Mouse (Mus musculus) hindlimb bud, embryonic 11.5 days (tissue): ENCODE measurements at regions not wholly inside any gene's neighbourhood (a gene's known extent, or its start where the extent isn't known, plus 50 kb on each side); places are given as distances from the start of the nearest gene placed in this dataset.

Source experiments
- DNase-seq: peaks from one replicate; pipeline ENCODE4 v3.0.0-alpha.2; 2012; ENCODE audit warnings: low read depth, low spot score; ENCODE audit errors: extremely low spot score

- peak; percentile 58 for DNase-seq
Measured at GRCm38 (mm10) chr13:44026321-44027255, 242.0 kb downstream of the Cd83 start.

- no peak for DNase-seq
Measured at GRCm38 (mm10) chr13:44028081-44028480, 243.5 kb downstream of the Cd83 start.

DNA sequence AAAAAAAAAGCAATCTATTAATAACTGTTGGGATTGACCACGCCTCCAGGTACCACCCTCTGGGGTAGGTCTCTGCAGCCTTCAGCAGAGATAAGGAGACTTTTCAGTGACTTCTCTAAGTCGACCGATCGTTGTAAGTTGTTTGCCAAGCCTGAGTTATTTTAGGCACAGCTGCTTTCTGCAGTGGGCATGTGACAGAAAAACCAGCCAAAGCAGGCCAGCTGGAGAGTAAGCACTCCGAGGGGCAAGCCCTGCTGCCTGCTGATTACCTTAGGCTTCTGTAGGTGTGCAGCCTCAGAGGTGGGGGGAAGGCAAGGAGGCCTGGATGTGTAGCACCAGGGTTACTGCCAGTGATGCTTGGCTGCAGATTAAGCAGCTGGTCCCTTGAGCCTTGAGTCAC is 246.0 kb downstream of the Cd83 start:
- DNase-seq, result no peak

DNA sequence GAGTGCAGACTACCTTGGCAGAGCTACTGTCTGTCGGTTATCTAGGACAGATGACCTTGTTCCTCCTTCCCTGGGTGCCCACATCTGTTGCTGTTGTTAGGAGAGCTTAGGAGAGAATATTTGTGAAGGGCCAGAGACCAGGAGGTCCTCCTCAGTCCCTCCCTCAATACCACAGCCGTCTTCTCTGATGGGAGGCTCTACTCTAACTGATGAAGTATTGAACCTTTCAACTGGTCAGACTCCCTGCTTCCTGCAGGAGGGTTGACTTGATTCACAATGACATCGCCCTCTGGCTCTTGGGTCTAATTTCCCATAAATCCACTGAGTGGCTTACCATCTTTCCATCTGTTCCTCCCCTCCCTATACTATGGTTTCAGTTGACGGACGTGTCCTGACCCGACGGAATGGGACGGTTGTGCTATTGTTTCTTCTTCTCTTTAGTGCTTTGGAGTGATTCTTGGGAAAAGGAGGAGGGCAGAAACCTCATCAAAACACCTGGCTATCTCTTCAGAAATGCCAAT is 253.3 kb downstream of the Cd83 start:
- no peak for DNase-seq

GRCm38 (mm10) chr13:44038322-44038721 is 253.7 kb downstream of the Cd83 start:
- no peak for DNase-seq

- no peak for DNase-seq
Measured at GRCm38 (mm10) chr13:44040640-44041039, 256.1 kb downstream of the Cd83 start.

DNA sequence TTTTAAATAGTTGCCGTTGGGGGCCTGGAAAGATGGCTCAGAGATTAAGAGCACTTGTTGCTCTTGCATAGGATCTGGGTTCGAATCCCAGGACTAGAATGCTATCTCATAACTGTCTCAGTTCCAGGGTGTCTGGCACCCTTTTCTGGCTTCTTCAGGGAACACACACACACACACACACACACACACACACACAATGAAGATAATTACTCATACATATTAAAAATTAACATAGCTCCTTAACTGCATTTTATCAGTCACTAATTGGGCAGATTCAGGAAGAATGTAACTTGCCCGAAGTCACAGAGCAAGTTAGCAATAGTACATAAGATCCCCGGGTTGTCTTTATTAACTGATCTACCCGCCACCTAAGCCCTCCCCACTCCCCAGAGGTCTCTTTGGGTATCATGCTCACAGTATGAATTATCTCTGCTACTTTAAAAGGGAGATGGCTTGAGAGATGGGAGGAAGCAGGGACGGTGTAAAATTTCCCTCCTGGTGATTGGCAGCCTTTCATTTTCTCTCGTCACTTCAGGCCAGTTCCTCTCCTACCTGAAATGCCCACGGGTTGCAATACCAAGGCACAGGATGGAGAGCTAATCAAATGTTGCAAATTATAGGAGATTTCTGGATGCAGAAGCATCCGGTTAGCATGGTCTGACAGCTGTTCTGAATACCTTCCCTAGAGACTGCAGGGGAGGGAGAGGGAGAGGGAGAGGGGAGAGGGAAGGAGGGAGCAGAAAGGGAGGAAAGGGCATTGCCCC is 258.3 kb downstream of the Cd83 start:
- no peak for DNase-seq

DNA sequence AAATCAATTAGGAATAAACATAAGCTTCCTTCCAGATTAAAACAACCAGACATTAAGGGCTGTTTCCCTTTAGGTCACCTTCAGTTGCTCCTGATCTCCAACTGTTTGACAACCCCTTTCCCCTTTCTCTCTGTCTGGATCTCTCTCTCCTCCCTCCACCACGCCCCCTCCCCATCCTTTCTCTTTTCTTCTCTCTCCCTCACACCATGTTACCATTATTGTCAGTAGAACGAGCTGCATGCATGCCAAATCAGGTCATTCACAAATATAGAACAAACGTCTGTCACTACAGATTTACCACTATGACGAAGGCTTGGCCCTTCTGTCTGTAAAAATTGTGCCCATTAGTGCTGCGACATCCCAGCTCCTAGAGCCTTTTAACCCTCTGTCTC is 258.9 kb downstream of the Cd83 start:
- DNase-seq, result no peak

- DNase-seq, result no peak
Measured at GRCm38 (mm10) chr13:44044546-44045216, 260.1 kb downstream of the Cd83 start.

GRCm38 (mm10) chr13:44046436-44046835 is 261.9 kb downstream of the Cd83 start:
- no peak for DNase-seq

DNA sequence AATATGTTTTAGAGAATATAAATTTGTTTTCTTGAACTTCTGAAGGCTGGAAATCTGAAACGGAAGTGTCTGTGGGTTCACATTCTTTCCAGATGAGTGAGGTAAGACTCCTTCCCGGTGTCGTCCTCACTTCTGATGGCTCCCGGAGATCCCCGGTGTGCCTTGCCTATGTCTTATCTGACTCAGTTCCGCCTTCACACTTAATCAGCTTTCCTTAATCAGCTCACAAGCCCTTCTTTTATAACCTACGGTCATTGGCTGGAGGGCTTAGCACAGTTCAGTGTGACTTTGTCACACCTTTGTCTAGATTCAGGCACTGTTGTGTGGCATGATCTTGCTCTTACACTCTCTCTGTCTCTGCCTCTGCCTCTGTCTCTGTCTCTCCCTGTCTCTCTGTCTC is 269.6 kb downstream of the Cd83 start:
- DNase-seq, result no peak

DNA sequence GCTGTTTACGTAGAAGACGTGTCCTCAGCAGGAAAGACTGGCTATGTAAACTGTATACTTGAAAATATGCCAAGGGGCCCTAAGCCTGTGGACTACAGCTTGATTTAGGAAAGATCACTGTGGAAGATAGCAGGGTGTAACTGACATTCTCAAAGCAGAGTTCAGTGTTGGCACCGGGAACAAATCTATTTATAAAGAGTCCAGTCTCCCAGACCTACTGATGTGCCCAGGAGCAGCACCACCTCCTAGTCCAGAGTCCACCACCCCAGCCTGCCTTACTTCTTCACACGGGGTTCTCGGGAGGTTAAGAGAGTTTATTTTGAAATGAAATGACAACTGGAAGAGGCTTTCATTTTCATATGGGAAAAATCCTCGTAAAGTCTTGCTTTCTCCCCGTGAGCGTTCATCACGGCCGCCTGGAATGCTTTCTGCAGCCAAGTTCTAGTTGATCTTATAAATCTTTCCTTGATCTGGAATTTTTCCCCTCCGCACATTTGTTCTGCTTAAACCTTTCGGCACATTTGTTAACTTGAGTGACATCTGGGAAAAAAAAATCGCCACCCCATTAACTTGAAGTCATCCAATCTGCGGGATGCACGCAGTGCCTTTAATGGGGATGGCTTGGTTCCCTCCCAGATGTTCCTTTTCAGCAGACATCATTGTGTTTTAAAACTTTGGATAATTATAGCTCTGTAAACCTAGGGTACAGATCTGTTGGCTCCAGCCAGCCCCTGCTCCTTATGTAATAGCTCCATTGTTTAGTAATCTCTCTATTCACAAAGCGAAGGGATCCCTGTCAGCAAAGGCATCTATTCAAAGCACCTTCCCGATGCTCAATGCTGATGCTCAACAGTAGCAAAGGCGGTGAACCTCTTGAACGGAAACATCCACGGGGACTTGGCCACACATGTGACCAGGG is 271.3 kb downstream of the Cd83 start:
- DNase-seq, result no peak

GRCm38 (mm10) chr13:44056716-44057115 is 272.1 kb downstream of the Cd83 start:
- DNase-seq, result no peak

DNA sequence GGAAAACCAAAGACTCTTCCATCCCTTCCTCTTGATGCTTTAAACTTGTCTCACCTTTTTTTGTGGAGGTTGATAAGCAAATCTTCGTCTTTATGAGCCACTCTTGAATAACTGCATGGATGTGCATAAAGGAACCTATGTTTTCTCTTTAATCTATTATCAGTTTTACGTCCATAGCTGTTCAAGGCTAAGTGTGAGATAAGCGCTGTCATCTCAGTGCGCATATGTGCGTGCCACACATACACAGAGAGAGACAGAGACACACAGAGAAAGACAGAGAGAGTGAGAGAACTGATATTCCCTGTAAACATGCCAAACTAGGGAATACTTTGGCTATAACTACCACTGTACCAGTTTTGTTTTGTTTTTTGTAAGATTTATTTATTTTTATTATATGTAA is 273.0 kb downstream of the Cd83 start:
- DNase-seq, result no peak

- DNase-seq, result no peak
Measured at GRCm38 (mm10) chr13:44058277-44058676, 273.7 kb downstream of the Cd83 start.

GRCm38 (mm10) chr13:44059436-44059835 is 274.9 kb downstream of the Cd83 start:
- DNase-seq, result no peak

GRCm38 (mm10) chr13:44061286-44061685 is 276.7 kb downstream of the Cd83 start:
- no peak for DNase-seq

DNA sequence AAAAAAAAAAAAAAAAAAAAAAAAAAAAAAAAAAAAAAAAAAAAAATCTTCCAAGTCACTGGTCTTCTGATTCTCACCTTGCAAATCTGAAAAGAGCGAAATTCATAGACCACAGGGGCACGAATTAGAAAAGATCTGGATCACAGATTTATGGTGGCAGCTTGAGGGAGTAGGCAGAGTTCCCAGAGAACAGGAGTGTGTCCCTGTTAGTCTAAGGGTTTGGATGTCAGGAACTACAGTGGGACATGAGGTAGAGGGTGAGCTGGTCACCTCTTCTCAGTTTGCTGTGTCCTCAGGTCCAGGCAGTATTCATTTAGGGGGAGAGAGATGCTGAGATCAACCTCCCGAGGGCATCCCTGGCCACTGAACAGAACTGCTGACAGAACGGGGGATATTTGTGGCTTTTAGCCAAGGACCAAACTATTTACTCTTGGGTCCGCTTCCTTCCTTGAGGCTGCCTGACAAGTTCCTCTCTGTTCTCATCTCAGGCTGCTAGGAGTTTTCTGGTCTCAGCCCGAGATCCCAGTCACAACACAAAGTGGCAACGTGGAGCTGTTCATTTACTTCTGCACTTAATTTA is 277.2 kb downstream of the Cd83 start:
- DNase-seq, result no peak

GRCm38 (mm10) chr13:44063317-44063716 is 278.7 kb downstream of the Cd83 start:
- DNase-seq, result no peak

DNA sequence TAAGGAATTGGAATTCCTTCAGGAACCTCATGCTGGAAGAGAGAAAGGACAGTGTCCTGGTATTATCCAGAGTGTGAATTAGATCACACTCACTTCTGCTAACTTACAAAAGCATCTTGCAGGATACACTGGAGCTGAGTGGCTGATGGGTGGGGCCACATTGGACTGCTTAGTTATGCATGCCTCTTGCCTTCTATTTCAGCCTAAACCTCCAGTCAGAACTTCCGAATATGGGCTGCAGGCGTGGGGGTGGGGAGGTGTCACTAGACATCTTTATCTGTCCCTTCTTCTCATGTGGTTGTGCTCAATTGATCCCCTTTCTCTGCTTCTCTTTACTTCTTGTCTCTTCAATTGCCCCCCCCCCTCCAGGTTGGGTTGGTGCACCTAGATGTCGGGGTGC is 279.5 kb downstream of the Cd83 start:
- no peak for DNase-seq
